Mouse (Mus musculus) heart, embryonic 12.5 days (tissue): ENCODE measurements around the gene Lgals12. TPM values are rescaled to one million over a fixed set of nuclear protein-coding genes. Genes with fewer than 3 reads are reported as not detected.
A peak's percentile ranks its signal among the peaks of the same experiment; 100 is the strongest.

Source experiments
- ATAC-seq: fragments of 200-750 bp; cut with Nextera tagmentation; 2 replicates; pipeline ENCODE4 v1.8.0; 2017; ENCODE audit warnings: moderate TSS enrichment, moderate library complexity; ENCODE audit not compliant: insufficient number of reproducible peaks, low FRiP score
- H3K27ac ChIP-seq: fragments of 300-500 bp; sonication (generic); 2 replicates; pipeline ENCODE4 v1.5.1; 2016; ENCODE audit warnings: mild to moderate bottlenecking, moderate library complexity; ENCODE audit not compliant: poor library complexity, severe bottlenecking
- H3K27me3 ChIP-seq: fragments of 300-500 bp; sonication (generic); replicated peaks from 2 replicates; pipeline ENCODE4 v1.6.1; 2016; ENCODE audit warnings: mild to moderate bottlenecking, moderate library complexity
- H3K36me3 ChIP-seq: fragments of 300-500 bp; sonication (generic); 2 replicates; pipeline ENCODE4 v1.6.1; 2016; ENCODE audit warnings: mild to moderate bottlenecking, moderate library complexity
- H3K4me1 ChIP-seq: fragments of 300-500 bp; sonication (generic); replicated peaks from 2 replicates; pipeline ENCODE4 v1.6.1; 2016; ENCODE audit warnings: mild to moderate bottlenecking
- H3K4me2 ChIP-seq: fragments of 300-500 bp; sonication (generic); 2 replicates; pipeline ENCODE4 v1.6.1; 2016; ENCODE audit warnings: mild to moderate bottlenecking, moderate library complexity
- H3K4me3 ChIP-seq: fragments of 300-500 bp; sonication (generic); 2 replicates; pipeline ENCODE4 v1.5.1; 2016; ENCODE audit warnings: mild to moderate bottlenecking
- H3K9ac ChIP-seq: fragments of 300-500 bp; sonication (generic); 2 replicates; pipeline ENCODE4 v1.6.1; 2016; ENCODE audit warnings: mild to moderate bottlenecking, moderate library complexity
- H3K9me3 ChIP-seq: fragments of 300-500 bp; sonication (generic); replicated peaks from 2 replicates; pipeline ENCODE4 v1.6.1; 2016; ENCODE audit warnings: mild to moderate bottlenecking, moderate library complexity
- WGBS: fragments of 180-500 bp; shearing (Covaris S2); methylation state at CpG from one replicate; pipeline ENCODE4 v1.1.7; 2016; 5-methylcytosine and 5-hydroxymethylcytosine counted together
- polyA plus RNA-seq: library from polyadenylated mRNA; unstranded; fragments of >200 nt; fragmentation: Nextera tagmentation; extraction: Ambion mirVana; gene quantifications from 2 replicates; pipeline ENCODE4 v1.2.1, GENCODE M21; 2016

Gene Lgals12
- polyA plus RNA-seq, 1 experiment from 2014 or later, result 0.23 TPM

- Histone ChIP-seq H3K9ac (peak overlapping the region; percentile 57), H3K9me3 (no peaks in the 10 kb centered on the region), H3K4me3 (peak overlapping the region; percentile 35), H3K4me2 (peak overlapping the region; percentile 77), H3K27ac (no peak overlapping the region), H3K36me3 (no peaks in the 10 kb centered on the region), H3K4me1 (peaks cover 21% of the 10 kb centered on the region), H3K27me3 (peaks cover 16% of the 10 kb centered on the region; the same call in 1 of the 2 replicates)
- no peak for ATAC-seq
- WGBS, result 3% methylated on average over 15 of the region's 15 CpGs
These were observed 836 bp downstream of the Lgals12 start for GRCm38 (mm10) chr19:7605930-7606783.

GRCm38 (mm10) chr19:7605013-7605412 is 2.0 kb downstream of the Lgals12 start:
- peaks cover 13% of the 10 kb centered on the region; the same call in 1 of the 2 replicates for H3K27me3 ChIP-seq
- ATAC-seq, result no peak
- no peak overlapping the region for H3K4me2 ChIP-seq
- peaks cover 21% of the 10 kb centered on the region for H3K4me1 ChIP-seq
- H3K36me3 ChIP-seq, result no peaks in the 10 kb centered on the region
- H3K9me3 ChIP-seq, result no peaks in the 10 kb centered on the region
- no peak overlapping the region for H3K4me3 ChIP-seq
- no peak overlapping the region for H3K9ac ChIP-seq
- no peak overlapping the region for H3K27ac ChIP-seq

- WGBS, result 80% methylated on average over 10 of the region's 10 CpGs
- H3K27ac ChIP-seq, result no peak overlapping the region
- H3K4me1 ChIP-seq, result peaks cover 21% of the 10 kb centered on the region
- H3K4me2 ChIP-seq, result no peak overlapping the region
- ATAC-seq, result no peak
- no peak overlapping the region for H3K9ac ChIP-seq
- no peak overlapping the region for H3K4me3 ChIP-seq
- 0 out of 2 replicates have a peak, but pooled peaks cover 10% of the 10 kb centered on the region for H3K27me3 ChIP-seq
- no peaks in the 10 kb centered on the region for H3K9me3 ChIP-seq
- no peaks in the 10 kb centered on the region for H3K36me3 ChIP-seq
These were observed 2.9 kb downstream of the Lgals12 start for GRCm38 (mm10) chr19:7604107-7604506.

- Histone ChIP-seq H3K36me3 (no peaks in the 10 kb centered on the region), H3K27ac (no peak overlapping the region), H3K4me1 (peaks cover 9% of the 10 kb centered on the region), H3K9ac (no peak overlapping the region), H3K4me3 (no peak overlapping the region), H3K9me3 (no peaks in the 10 kb centered on the region), H3K27me3 (0 out of 2 replicates have a peak, but pooled peaks cover 6% of the 10 kb centered on the region), H3K4me2 (no peak overlapping the region)
- WGBS, result 64% methylated on average over 4 of the region's 4 CpGs
- ATAC-seq, result no peak
These were observed 5.4 kb downstream of the Lgals12 start for GRCm38 (mm10) chr19:7601551-7601950.

GRCm38 (mm10) chr19:7598481-7598880 is 8.5 kb downstream of the Lgals12 start:
- H3K9me3 ChIP-seq, result no peaks in the 10 kb centered on the region
- H3K27ac ChIP-seq, result no peak overlapping the region
- WGBS, result 45% methylated on average over 4 of the region's 4 CpGs
- H3K4me2 ChIP-seq, result no peak overlapping the region
- no peak overlapping the region for H3K9ac ChIP-seq
- no peak overlapping the region for H3K4me3 ChIP-seq
- no peak for ATAC-seq
- no peaks in the 10 kb centered on the region for H3K36me3 ChIP-seq
- peaks cover 2% of the 10 kb centered on the region; the same call in 1 of the 2 replicates for H3K4me1 ChIP-seq
- 0 out of 2 replicates have a peak, but pooled peaks cover 6% of the 10 kb centered on the region for H3K27me3 ChIP-seq

- no peak for ATAC-seq
- Histone ChIP-seq H3K9ac (no peak overlapping the region), H3K4me2 (no peak overlapping the region), H3K27ac (no peak overlapping the region), H3K36me3 (no peaks in the 10 kb centered on the region), H3K9me3 (no peaks in the 10 kb centered on the region), H3K27me3 (0 out of 2 replicates have a peak, but pooled peaks cover 2% of the 10 kb centered on the region), H3K4me3 (no peak overlapping the region), H3K4me1 (peaks cover 7% of the 10 kb centered on the region)
- 13% methylated on average over 2 of the region's 2 CpGs for WGBS
These were observed 11.5 kb downstream of the Lgals12 start for GRCm38 (mm10) chr19:7595534-7595933.

- no peak overlapping the region for H3K4me3 ChIP-seq
- no peak overlapping the region for H3K4me2 ChIP-seq
- H3K27ac ChIP-seq, result peak overlapping the region; percentile 47; the same call in 1 of the 2 replicates
- peaks cover 8% of the 10 kb centered on the region for H3K9me3 ChIP-seq
- peak; percentile 79 for ATAC-seq
- no peaks in the 10 kb centered on the region for H3K27me3 ChIP-seq
- WGBS, result 26% methylated on average over 3 of the region's 3 CpGs
- peaks cover 18% of the 10 kb centered on the region for H3K36me3 ChIP-seq
- H3K9ac ChIP-seq, result no peak overlapping the region
- H3K4me1 ChIP-seq, result peaks cover 7% of the 10 kb centered on the region
These were observed 15.0 kb downstream of the Lgals12 start for GRCm38 (mm10) chr19:7592018-7592417.

- Histone ChIP-seq H3K9me3 (peaks cover 8% of the 10 kb centered on the region), H3K27ac (no peak overlapping the region), H3K27me3 (no peaks in the 10 kb centered on the region), H3K9ac (no peak overlapping the region), H3K36me3 (peaks cover 27% of the 10 kb centered on the region), H3K4me3 (no peak overlapping the region), H3K4me2 (no peak overlapping the region), H3K4me1 (peaks cover 11% of the 10 kb centered on the region)
- no peak for ATAC-seq
These were observed 16.2 kb downstream of the Lgals12 start for GRCm38 (mm10) chr19:7590795-7591194.

- 71% methylated on average over 6 of the region's 6 CpGs for WGBS
- ATAC-seq, result no peak
- H3K27ac ChIP-seq, result no peak overlapping the region; the same call in 1 of the 2 replicates
These were observed 21.2 kb downstream of the Lgals12 start for GRCm38 (mm10) chr19:7585764-7586163.

GRCm38 (mm10) chr19:7585279-7585678 is 21.7 kb downstream of the Lgals12 start:
- 73% methylated on average over 8 of the region's 8 CpGs for WGBS
- Histone ChIP-seq H3K9ac (no peak overlapping the region), H3K4me3 (no peak overlapping the region), H3K27ac (peak overlapping the region; percentile 42), H3K9me3 (peaks cover 8% of the 10 kb centered on the region), H3K4me1 (peaks cover 33% of the 10 kb centered on the region), H3K4me2 (no peak overlapping the region), H3K36me3 (peaks cover 29% of the 10 kb centered on the region), H3K27me3 (no peaks in the 10 kb centered on the region)
- ATAC-seq, result no peak

More at GRCm38 (mm10) chr19:7585764-7586163, 21.2 kb downstream of the Lgals12 start:
- Histone ChIP-seq H3K4me1 (peaks cover 29% of the 10 kb centered on the region), H3K4me3 (no peak overlapping the region), H3K4me2 (no peak overlapping the region), H3K9me3 (peaks cover 8% of the 10 kb centered on the region), H3K27me3 (no peaks in the 10 kb centered on the region), H3K9ac (no peak overlapping the region), H3K36me3 (peaks cover 29% of the 10 kb centered on the region)

GRCm38 (mm10) chr19:7583599-7583998 is 23.4 kb downstream of the Lgals12 start:
- Histone ChIP-seq H3K4me3 (no peak overlapping the region), H3K27me3 (no peaks in the 10 kb centered on the region), H3K4me2 (no peak overlapping the region), H3K9ac (no peak overlapping the region), H3K36me3 (peaks cover 40% of the 10 kb centered on the region), H3K9me3 (peaks cover 7% of the 10 kb centered on the region), H3K27ac (0 out of 2 replicates have a peak overlapping the region, but pooled peaks have one; percentile 29), H3K4me1 (peaks cover 33% of the 10 kb centered on the region)
- WGBS, result 69% methylated on average over 3 of the region's 3 CpGs
- ATAC-seq, result no peak
